Mouse (Mus musculus) lung, embryonic 16.5 days (tissue): ENCODE results near the gene Cops6. TPM values are rescaled to one million over a fixed set of nuclear protein-coding genes. Genes with fewer than 3 reads are reported as not detected.

Experiments
- ATAC-seq: fragments of 200-750 bp; cut with Nextera tagmentation; 2 replicates; pipeline ENCODE4 v1.8.0; 2017; ENCODE audit warnings: low read depth, mild to moderate bottlenecking, moderate library complexity
- H3K27ac ChIP-seq: fragments of 300-500 bp; sonication (generic); 2 replicates; pipeline ENCODE4 v1.5.1; 2014; ENCODE audit warnings: mild to moderate bottlenecking, control low read depth, low read length
- H3K27me3 ChIP-seq: fragments of 300-500 bp; sonication (generic); 2 replicates; pipeline ENCODE4 v1.6.1; 2014; ENCODE audit warnings: low read depth, low read length, mixed read lengths; ENCODE audit not compliant: control insufficient read depth, insufficient read depth
- H3K36me3 ChIP-seq: fragments of 300-500 bp; sonication (generic); 2 replicates; pipeline ENCODE4 v1.6.1; 2014; ENCODE audit warnings: low read length; ENCODE audit not compliant: control insufficient read depth, insufficient read depth
- H3K4me1 ChIP-seq: fragments of 300-500 bp; sonication (generic); replicated peaks from 2 replicates; pipeline ENCODE4 v1.6.1; 2014; ENCODE audit warnings: low read length, mixed read lengths; ENCODE audit not compliant: control insufficient read depth, insufficient read depth
- H3K4me2 ChIP-seq: fragments of 300-500 bp; sonication (generic); 2 replicates; pipeline ENCODE4 v1.6.1; 2014; ENCODE audit warnings: low read depth, low read length, control low read depth
- H3K4me3 ChIP-seq: fragments of 300-500 bp; sonication (generic); 2 replicates; pipeline ENCODE4 v1.5.1; 2014; ENCODE audit warnings: mild to moderate bottlenecking, low read length, control low read depth
- H3K9ac ChIP-seq: fragments of 300-500 bp; sonication (generic); 2 replicates; pipeline ENCODE4 v1.6.1; 2014; ENCODE audit warnings: low read length, control low read depth
- H3K9me3 ChIP-seq: fragments of 300-500 bp; sonication (generic); 2 replicates; pipeline ENCODE4 v1.6.1; 2016; ENCODE audit warnings: low read length; ENCODE audit not compliant: control insufficient read depth
- WGBS: fragments of 180-500 bp; shearing (Covaris S2); extraction: QIAGEN DNeasy Blood & Tissue Kit; methylation state at CpG from one replicate; pipeline ENCODE4 v1.1.7; 2014; 5-methylcytosine and 5-hydroxymethylcytosine counted together
- polyA plus RNA-seq: library from polyadenylated mRNA; unstranded; fragments of >200 nt; fragmentation: Nextera tagmentation; extraction: Ambion mirVana; gene quantifications from 2 replicates; pipeline ENCODE4 v1.2.1, GENCODE M21; 2015

The Cops6 gene
- polyA plus RNA-seq, 1 experiment from 2014 or later, result 292 TPM

DNA sequence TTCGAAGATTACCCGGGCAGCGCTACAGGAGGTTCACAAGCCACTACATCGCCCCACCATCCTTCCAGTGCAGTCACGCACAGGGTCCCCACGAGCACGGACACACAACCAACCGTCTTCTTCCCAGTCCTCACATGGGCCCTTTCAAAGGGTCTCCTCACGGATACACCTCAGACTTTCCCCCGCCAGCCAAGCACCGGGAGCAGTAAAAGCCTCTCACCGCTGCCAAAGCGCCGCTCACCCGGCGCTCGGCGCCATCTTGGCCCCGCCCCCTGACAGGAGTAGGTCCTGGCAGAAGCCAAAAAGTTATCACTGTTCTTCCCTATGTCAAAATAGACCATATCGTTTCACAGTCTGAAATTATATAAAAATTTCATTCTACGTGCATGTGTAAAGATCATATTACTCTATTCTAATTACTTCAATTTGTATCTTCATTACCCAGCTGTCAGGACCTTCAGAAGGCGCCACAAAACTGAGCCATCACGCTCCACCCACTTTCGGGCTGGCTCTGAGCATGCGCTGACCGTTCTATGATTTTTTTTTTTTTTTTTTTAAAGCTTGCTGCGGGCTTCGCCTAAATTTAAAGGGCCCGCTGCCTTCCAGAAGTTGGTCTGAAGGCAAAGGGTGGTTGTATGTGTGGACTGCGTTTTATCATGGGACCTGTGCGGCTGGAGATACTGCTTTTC, 26.2 kb downstream of the Cops6 start, which contains the start of the genes Taf6 and Cnpy4:
Taf6 (minus strand) TSS at position 502 of the 689 bp plus-strand sequence.
Cnpy4 (plus strand) TSS at position 536 of the 689 bp plus-strand sequence.
- peak within 1 kb of the TSS; percentile 47 for H3K27ac ChIP-seq
- no peaks in the 10 kb centered on the region for H3K27me3 ChIP-seq
- peak within 1 kb of the TSS; percentile 68 for H3K4me2 ChIP-seq
- H3K9me3 ChIP-seq, result no peaks in the 10 kb centered on the region
- peak within 1 kb of the TSS; percentile 84 for H3K4me3 ChIP-seq
- H3K9ac ChIP-seq, result peak within 1 kb of the TSS; percentile 76
- peak; percentile 90 for ATAC-seq
- 0% methylated on average over 31 of the region's 31 CpGs for WGBS
- H3K36me3 ChIP-seq, result peaks cover 10% of the 10 kb centered on the region
- H3K4me1 ChIP-seq, result peaks cover 14% of the 10 kb centered on the region

DNA sequence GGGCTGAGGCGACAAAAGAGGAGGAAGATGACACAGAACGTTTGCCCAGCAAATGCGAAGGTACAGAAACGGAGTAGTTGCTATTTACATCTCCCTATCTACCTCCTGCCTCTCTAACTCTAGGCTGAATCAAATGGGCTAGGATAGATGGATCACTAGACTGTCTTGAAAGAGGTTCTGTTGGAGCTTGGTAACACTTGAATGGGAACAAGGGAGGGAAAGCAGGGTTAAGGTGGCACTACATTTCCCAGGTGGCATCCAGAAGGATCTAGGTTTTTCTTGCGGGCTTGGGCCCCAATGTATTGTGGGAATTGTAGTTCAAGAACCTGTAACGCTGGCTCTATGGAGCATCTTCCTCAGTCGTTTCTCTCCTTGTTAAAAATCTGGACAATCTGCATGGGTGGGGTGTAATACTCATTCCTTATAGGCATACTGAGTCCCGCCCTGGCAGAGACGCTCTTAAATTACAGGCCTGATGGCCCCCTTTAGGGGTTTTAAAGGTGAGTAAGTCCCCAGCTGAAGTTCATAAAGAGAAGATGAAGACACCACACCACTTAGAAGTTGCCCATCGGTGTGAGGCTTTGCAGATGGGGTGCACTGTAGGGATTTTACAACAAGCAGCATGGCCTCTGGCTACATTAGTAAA, 26.9 kb downstream of the Cops6 start:
- WGBS, result 0% methylated on average over 10 of the region's 10 CpGs
- Histone ChIP-seq H3K9me3 (no peaks in the 10 kb centered on the region), H3K9ac (peak overlapping the region; percentile 76), H3K4me1 (peaks cover 14% of the 10 kb centered on the region), H3K4me2 (peak overlapping the region; percentile 68), H3K36me3 (peaks cover 5% of the 10 kb centered on the region), H3K4me3 (peak overlapping the region; percentile 84), H3K27ac (peak overlapping the region; percentile 47), H3K27me3 (no peaks in the 10 kb centered on the region)
- ATAC-seq, result peak; percentile 87

DNA sequence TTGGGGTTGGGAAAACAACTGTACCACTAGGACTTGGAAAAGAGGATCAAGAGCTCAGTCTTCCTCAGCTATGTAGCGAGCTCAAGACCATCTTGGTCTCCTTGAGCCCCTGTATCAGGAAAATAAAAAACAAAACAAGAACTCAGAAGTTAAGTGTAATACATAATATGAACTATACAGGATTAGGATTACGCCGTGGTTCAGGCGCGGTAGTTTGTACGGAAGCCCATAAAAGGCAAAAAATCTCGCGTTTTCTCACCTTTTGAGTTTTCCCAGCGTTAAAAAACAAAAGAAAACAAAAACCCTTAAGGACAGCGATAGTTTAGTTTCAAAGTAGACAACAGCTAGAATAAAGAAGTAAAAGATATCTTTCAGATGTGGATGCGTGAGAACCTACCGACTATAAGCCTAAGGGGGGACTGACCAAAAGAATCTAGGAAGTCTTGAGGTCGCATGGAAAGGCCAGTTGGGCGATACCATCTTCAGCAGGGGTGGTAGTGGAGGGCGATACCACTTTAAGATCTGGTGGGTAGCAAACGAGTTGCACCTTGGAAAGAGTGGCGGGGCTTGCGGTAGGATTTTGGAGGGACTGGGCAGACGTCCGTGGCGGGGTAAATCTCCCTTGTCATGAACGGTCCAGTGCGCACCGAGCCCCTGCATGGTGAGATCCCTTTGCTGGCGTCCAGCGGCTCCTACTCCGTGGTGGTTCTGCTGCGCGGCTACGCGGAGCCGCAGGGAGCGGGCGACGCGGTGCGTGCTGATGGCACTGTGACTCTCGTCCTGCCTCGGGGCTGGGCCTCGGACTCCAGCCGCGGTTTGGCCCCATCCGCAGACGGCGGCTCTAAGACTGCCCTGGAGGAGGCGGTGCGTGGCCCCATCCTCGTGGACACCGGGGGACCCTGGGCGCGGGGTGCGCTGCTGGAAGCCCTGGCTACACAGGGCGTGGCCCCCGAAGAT, 33.2 kb downstream of the Cops6 start, which contains the start of gene Mblac1:
Mblac1 (plus strand) TSS at position 544 of the 957 bp plus-strand sequence.
- Histone ChIP-seq H3K9me3 (no peaks in the 10 kb centered on the region), H3K9ac (peak within 1 kb of the TSS; percentile 89), H3K36me3 (no peaks in the 10 kb centered on the region), H3K4me3 (peak within 1 kb of the TSS; percentile 68), H3K4me1 (peaks cover 3% of the 10 kb centered on the region), H3K4me2 (peak within 1 kb of the TSS; percentile 97), H3K27me3 (no peaks in the 10 kb centered on the region), H3K27ac (peak within 1 kb of the TSS; percentile 91)
- 6% methylated on average over 54 of the region's 54 CpGs for WGBS
- peak; percentile 88 for ATAC-seq

DNA sequence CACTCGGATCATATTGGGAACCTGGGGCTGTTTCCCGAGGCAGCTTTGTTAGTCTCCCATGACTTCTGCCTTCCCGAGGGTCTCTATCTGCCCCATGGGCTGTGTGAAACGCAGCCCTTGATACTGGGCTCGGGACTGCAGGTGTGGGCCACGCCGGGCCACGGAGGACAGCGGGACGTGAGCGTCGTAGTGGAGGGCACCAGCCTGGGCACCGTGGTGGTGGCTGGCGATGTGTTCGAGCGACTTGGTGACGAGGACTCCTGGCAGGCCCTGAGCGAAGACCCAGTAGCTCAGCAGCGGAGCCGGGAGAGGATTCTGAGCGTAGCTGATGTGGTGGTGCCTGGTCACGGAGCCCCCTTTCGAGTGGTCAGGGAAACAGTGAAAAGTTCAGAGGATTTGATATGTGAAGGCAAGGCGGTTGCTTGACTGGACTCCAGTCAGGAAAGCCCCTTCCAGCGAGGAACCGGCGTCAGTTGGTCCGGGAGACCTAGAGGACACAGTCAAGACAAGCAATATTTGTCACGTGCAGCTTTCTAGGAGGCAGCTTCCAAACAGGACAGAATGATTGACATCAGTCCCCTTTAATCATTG, 34.0 kb downstream of the Cops6 start:
- Histone ChIP-seq H3K27me3 (no peaks in the 10 kb centered on the region), H3K9ac (peak overlapping the region; percentile 89), H3K9me3 (no peaks in the 10 kb centered on the region), H3K4me2 (peak overlapping the region; percentile 97), H3K36me3 (no peaks in the 10 kb centered on the region), H3K27ac (peak overlapping the region; percentile 91), H3K4me3 (peak overlapping the region; percentile 68), H3K4me1 (peaks cover 3% of the 10 kb centered on the region)
- peak; percentile 67 for ATAC-seq
- under 1% methylated on average over 29 of the region's 29 CpGs for WGBS

DNA sequence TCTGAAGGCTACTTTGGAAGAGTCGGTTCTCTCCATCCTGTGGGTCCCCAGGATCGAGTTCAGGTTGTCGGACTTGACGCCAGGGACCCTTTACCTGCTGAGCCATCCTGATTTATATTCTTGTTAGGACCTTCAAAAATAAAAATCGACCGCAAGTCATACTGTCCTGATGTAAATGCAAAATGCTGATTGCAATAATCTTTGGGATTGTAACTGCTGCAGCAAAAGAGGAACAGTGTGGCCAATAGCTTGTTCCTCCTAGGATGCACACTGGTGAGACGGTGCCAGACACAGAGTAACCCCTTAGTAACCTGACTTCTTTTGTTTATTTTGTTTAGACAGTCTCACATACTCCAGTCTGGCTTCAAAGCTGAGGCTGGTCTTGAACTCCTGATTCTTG, 34.6 kb downstream of the Cops6 start:
- Histone ChIP-seq H3K27ac (no peak overlapping the region), H3K27me3 (no peaks in the 10 kb centered on the region)
- WGBS, result 58% methylated on average over 7 of the region's 7 CpGs

DNA sequence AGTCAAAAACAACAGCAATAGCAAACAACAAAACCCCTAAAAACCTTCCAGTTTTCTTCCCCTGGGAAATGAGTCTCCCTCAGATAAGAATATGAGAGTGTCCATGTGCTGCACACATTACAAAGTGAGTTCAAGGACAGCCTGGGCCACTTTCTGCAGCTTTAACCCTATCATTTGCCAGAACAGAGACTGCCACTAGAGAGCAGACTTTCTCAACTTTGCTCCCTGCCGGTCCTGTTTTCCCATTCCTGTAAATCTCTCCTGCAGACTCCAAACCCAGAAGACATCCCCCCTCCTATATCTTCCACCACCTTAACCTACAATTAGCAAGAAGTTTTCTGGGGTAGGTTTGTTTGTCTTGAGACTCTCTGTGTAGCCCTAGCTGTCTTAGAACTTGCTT, 38.7 kb downstream of the Cops6 start:
- H3K27me3 ChIP-seq, result no peaks in the 10 kb centered on the region
- no peaks in the 10 kb centered on the region for H3K9me3 ChIP-seq
- 5% methylated on average over 1 of the region's 1 CpGs for WGBS
- H3K4me2 ChIP-seq, result no peak overlapping the region
- no peak overlapping the region for H3K4me3 ChIP-seq
- H3K4me1 ChIP-seq, result peaks cover 3% of the 10 kb centered on the region
- no peak overlapping the region for H3K9ac ChIP-seq
- no peak for ATAC-seq
- no peak overlapping the region for H3K27ac ChIP-seq
- no peaks in the 10 kb centered on the region for H3K36me3 ChIP-seq

More for the DNA sequence above, 34.6 kb downstream of the Cops6 start:
- Histone ChIP-seq H3K9ac (no peak overlapping the region), H3K4me1 (peaks cover 3% of the 10 kb centered on the region), H3K9me3 (no peaks in the 10 kb centered on the region), H3K36me3 (no peaks in the 10 kb centered on the region), H3K4me3 (no peak overlapping the region), H3K4me2 (peak overlapping the region; percentile 97)
- ATAC-seq, result no peak

DNA sequence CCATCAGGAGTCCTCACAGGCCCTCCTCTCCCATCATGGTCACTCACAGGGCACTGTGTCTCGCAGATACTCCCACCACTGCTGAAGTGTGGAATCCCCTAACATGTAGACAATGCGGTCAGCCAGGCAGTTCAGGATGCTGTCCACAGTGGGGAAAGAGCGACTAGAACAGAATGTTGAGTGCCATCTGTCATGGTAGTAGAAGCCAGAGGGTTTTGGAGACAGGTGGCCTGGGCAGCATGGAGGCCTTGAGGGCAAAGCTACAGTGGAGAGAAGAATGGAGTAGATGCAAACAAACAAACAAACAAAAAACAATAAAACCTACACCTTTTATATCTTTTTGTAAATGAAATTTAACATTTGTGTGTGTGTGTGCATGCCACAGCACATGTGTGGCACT, 41.2 kb downstream of the Cops6 start:
- Histone ChIP-seq H3K4me2 (no peak overlapping the region), H3K36me3 (no peaks in the 10 kb centered on the region), H3K27ac (no peak overlapping the region), H3K4me1 (no peaks in the 10 kb centered on the region), H3K9ac (no peak overlapping the region), H3K4me3 (no peak overlapping the region), H3K9me3 (0 out of 2 replicates have a peak, but pooled peaks cover 3% of the 10 kb centered on the region), H3K27me3 (no peaks in the 10 kb centered on the region)
- no peak for ATAC-seq
- whole genome bisulfite sequencing, result 83% methylated on average over 3 of the region's 3 CpGs

DNA sequence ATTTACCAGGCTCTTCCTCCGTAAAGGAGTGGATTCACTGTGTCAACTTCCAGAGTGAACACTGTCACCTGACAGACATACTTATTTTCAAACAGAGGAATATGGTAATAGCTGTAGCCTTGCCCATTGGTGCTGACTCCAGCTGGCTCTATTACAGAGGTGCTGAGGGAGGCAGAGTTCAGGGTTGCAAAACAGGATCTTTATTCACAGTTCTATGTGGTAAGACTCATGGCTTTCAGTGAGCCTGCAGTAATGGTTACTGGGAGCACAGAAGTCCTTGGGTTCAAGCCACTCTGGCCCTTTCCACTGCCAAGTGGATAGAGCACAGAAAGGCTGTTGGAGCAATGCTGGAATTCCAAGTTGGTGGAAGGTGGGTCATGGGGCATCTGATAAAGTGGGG, 46.4 kb downstream of the Cops6 start:
- H3K27me3 ChIP-seq, result no peaks in the 10 kb centered on the region
- no peak for ATAC-seq
- H3K36me3 ChIP-seq, result no peaks in the 10 kb centered on the region
- H3K4me1 ChIP-seq, result no peaks in the 10 kb centered on the region
- WGBS, result 65% methylated on average over 1 of the region's 1 CpGs
- H3K9me3 ChIP-seq, result 0 out of 2 replicates have a peak, but pooled peaks cover 3% of the 10 kb centered on the region
- H3K4me3 ChIP-seq, result no peak overlapping the region
- H3K27ac ChIP-seq, result no peak overlapping the region
- no peak overlapping the region for H3K9ac ChIP-seq
- H3K4me2 ChIP-seq, result no peak overlapping the region
